Mouse (Mus musculus) G1E (cell line): ENCODE results near the gene Grid2ip.

Experiments
- CTCF ChIP-seq: IDR thresholded peaks from 2 replicates; pipeline ENCODE4 v1.5.1; 2012; ENCODE audit warnings: low read depth, low read length, inconsistent platforms, mixed read lengths
- POLR2AphosphoS5 ChIP-seq: IDR thresholded peaks from 2 replicates; pipeline ENCODE4 v1.6.1; 2012; ENCODE audit warnings: low read depth, low read length, inconsistent platforms; ENCODE audit not compliant: insufficient replicate concordance
- TAL1 ChIP-seq: conservative IDR thresholded peaks from 2 replicates; pipeline ENCODE4 v1.6.1; 2012; ENCODE audit warnings: low read depth, low read length, inconsistent platforms, mixed read lengths

DNA sequence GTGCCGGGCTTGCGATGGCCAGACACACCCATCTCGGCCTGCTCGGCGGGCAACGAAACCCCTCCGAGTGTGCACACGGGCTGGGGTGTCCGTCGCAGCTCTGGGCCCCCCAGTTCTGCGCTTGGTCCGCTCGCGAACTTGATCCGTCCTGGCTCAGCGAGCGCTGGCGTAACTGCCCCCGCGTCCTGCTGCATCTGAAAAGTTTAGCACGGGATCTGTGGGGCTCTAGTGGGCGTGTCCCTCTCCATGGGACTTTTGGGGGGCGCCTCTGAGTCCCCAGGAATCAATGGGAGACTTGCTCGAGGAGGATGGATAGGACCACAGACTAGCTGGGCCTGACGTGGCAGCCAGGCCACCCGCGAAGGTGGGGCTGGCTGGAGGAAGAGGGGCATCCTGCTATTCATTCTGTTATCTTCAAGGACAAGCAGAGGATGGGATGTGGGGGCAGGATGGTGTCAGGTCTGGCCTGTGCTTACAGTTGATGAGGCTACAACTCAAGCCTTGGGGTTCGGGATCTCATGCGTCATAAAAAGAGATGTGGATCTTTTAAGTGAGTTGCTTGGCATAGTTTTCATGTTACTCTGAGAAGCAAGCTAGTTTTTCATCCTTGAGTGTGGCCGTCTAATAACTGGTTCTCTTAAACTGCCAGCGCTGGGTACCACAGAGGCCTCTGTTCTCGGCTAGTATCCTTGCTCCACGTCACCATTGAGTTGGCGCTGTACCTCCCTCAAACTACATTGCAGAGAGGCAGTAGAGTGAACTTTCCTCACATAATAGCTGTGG lies 47.2 kb downstream of the Grid2ip start:
- no peak for TF ChIP-seq CTCF
- no peak for TF ChIP-seq POLR2AphosphoS5
- TF ChIP-seq TAL1: no peak
